Mouse (Mus musculus): Measurements from ENCODE around the gene Mrps12. TPM values are rescaled to one million over a fixed set of nuclear protein-coding genes. Genes with fewer than 3 reads are reported as not detected.

The Mrps12 gene
- polyA plus RNA-seq, 2 experiments, result 82.6 to 134 TPM

DNA sequence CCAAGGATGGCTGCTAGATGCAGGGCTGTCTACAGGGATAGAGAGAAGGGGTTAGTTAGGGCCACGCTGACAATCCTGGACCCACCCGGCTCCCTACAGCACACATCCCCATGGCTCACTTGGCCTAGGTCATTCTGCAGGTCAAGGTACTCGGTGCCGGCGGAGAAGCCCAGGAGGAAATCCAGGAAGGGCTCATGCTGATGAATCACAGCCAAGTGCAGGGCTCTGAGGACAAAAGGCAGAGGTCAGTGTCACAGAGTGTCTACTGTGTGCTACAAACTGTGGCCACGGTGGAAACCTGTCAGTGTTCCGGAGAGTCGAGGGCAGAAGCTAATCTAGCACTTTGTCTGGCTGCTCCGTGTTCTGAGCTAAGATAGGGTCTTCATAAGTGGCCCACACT, 20.3 kb upstream of the Mrps12 start:
- no peak for DNase-seq (ENCODE audit: low spot score)
- no peaks in the 10 kb centered on the region for H3K9me3 ChIP-seq (ENCODE audit: control insufficient read depth, low read length)
- H3K4me2 ChIP-seq (replicated peaks; ENCODE audit: low read depth, low read length, severe bottlenecking), result no peak overlapping the region
- peaks cover under 1% of the 10 kb centered on the region; the same call in 1 of the 2 replicates for H3K27me3 ChIP-seq (ENCODE audit: control insufficient read depth, insufficient read depth, low read length)
- 91% methylated on average over 9 of the region's 9 CpGs for WGBS
- H3K4me3 ChIP-seq (replicated peaks; ENCODE audit: low read length), result no peak overlapping the region
- H3K4me1 ChIP-seq (ENCODE audit: control insufficient read depth, insufficient read depth, low read length), result peaks cover 3% of the 10 kb centered on the region; the same call in 1 of the 2 replicates
- ATAC-seq (ENCODE audit: low FRiP score, low read depth), result no peak
- H3K9ac ChIP-seq (ENCODE audit: low read depth, low read length, severe bottlenecking), result no peak overlapping the region
- peaks cover 45% of the 10 kb centered on the region for H3K36me3 ChIP-seq (ENCODE audit: control insufficient read depth, insufficient read depth, low read length)
- TF ChIP-seq POLR2A (IDR thresholded peaks at IDR 0.05; ENCODE audit: borderline replicate concordance, extremely low read depth, insufficient read depth, insufficient read length), result no peak
- no peak overlapping the region for H3K27ac ChIP-seq (replicated peaks; ENCODE audit: low read depth, low read length)

DNA sequence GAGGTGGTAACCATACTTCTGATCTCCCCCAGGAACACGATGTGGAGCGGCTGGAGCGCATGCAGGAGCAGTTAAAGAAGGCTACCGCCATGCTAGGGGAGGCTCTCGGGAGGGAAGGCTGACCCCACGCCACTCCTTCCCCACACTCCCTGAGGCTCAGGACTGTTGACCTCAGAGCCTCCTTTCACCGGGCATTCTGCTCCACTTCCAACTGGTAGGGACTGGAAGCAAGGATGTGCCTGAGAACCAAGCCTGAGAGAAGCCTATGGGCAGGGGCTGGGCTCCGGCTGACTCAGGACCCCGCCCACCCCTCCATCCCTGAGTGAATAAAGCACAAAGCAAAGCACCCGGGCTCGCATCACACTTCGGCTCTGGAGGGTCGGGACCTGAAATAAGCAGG, 17.0 kb upstream of the Mrps12 start:
- Histone ChIP-seq H3K9ac (ENCODE audit: low read depth, low read length, severe bottlenecking) (no peak overlapping the region), H3K9me3 (ENCODE audit: control insufficient read depth, low read length) (no peaks in the 10 kb centered on the region), H3K27me3 (ENCODE audit: control insufficient read depth, insufficient read depth, low read length) (peaks cover 6% of the 10 kb centered on the region; the same call in 1 of the 2 replicates), H3K4me1 (ENCODE audit: control insufficient read depth, insufficient read depth, low read length) (peaks cover 5% of the 10 kb centered on the region), H3K27ac (replicated peaks; ENCODE audit: low read depth, low read length) (no peak overlapping the region), H3K4me3 (replicated peaks; ENCODE audit: low read length) (no peak overlapping the region), H3K4me2 (replicated peaks; ENCODE audit: low read depth, low read length, severe bottlenecking) (no peak overlapping the region), H3K36me3 (ENCODE audit: control insufficient read depth, insufficient read depth, low read length) (peaks cover 45% of the 10 kb centered on the region)
- WGBS, result 84% methylated on average over 13 of the region's 13 CpGs
- no peak for TF ChIP-seq POLR2A (IDR thresholded peaks at IDR 0.05; ENCODE audit: borderline replicate concordance, extremely low read depth, insufficient read depth, insufficient read length)
- DNase-seq (ENCODE audit: low spot score) (no peak), ATAC-seq (ENCODE audit: low FRiP score, low read depth) (no peak)

DNA sequence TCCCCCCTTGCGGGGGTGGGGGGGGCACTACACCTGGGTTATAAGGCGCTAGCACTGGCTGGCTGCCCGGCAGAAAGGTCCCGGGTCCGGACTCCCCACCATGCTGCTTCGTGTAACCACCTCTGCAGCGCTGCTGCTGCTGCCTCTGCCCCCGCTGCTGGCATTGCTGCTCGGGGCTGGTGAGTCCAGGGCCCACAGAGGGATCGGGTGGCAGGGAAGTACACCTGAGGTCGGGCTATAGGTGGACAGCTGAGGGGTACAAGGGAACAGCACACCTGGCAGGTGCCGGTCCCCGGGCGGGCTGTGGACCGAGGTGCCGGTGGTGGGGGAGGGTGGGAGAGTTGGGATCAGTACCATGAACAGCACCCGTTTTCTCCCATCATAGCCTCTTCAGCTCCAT, 14.5 kb upstream of the Mrps12 start, which contains the start of gene Ccer2:
Ccer2 (plus strand) TSS at position 96 of the 400 bp plus-strand sequence.
- Histone ChIP-seq H3K9ac (ENCODE audit: low read depth, low read length, severe bottlenecking) (no peak within 1 kb of the TSS), H3K36me3 (ENCODE audit: control insufficient read depth, insufficient read depth, low read length) (peaks cover 30% of the 10 kb centered on the region), H3K27me3 (ENCODE audit: control insufficient read depth, insufficient read depth, low read length) (peaks cover 6% of the 10 kb centered on the region; the same call in 1 of the 2 replicates), H3K9me3 (ENCODE audit: control insufficient read depth, low read length) (no peaks in the 10 kb centered on the region), H3K27ac (replicated peaks; ENCODE audit: low read depth, low read length) (no peak within 1 kb of the TSS), H3K4me3 (replicated peaks; ENCODE audit: low read length) (peak within 1 kb of the TSS; percentile 8; the same call in 1 of the 2 replicates), H3K4me2 (replicated peaks; ENCODE audit: low read depth, low read length, severe bottlenecking) (peak within 1 kb of the TSS; percentile 32), H3K4me1 (ENCODE audit: control insufficient read depth, insufficient read depth, low read length) (peaks cover 5% of the 10 kb centered on the region)
- no peak for TF ChIP-seq POLR2A (IDR thresholded peaks at IDR 0.05; ENCODE audit: borderline replicate concordance, extremely low read depth, insufficient read depth, insufficient read length)
- WGBS, result 0% methylated on average over 16 of the region's 17 CpGs
- peak; percentile 34; the same call in 1 of the 2 replicates for ATAC-seq (ENCODE audit: low FRiP score, low read depth)
- no peak for DNase-seq (ENCODE audit: low spot score)

DNA sequence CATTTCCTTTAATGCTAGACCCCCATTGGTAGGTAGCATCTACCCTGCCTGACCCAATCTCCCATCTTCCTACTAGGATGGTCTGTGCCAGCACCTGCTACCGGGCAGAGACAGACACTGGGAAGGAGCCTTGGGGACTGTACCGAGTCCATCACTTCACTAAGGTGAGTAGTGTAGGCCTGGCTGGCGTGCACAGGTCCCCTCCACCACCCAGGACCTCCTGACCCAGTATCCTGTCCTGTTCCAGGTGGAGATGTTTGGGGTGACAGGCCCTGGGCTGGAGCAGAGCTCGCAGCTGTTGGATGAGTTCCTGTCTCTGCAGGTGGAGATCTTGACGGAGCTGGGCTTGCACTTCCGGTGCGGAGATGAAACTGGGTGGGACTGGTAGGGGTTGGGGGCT, 8.3 kb upstream of the Mrps12 start:
- no peaks in the 10 kb centered on the region for H3K4me1 ChIP-seq (ENCODE audit: control insufficient read depth, insufficient read depth, low read length)
- TF ChIP-seq POLR2A (IDR thresholded peaks at IDR 0.05; ENCODE audit: borderline replicate concordance, extremely low read depth, insufficient read depth, insufficient read length), result no peak
- H3K4me3 ChIP-seq (replicated peaks; ENCODE audit: low read length), result no peak overlapping the region
- H3K27ac ChIP-seq (replicated peaks; ENCODE audit: low read depth, low read length), result no peak overlapping the region
- no peak for ATAC-seq (ENCODE audit: low FRiP score, low read depth)
- H3K36me3 ChIP-seq (ENCODE audit: control insufficient read depth, insufficient read depth, low read length), result peaks cover 53% of the 10 kb centered on the region
- H3K27me3 ChIP-seq (ENCODE audit: control insufficient read depth, insufficient read depth, low read length), result no peaks in the 10 kb centered on the region
- no peak overlapping the region for H3K4me2 ChIP-seq (replicated peaks; ENCODE audit: low read depth, low read length, severe bottlenecking)
- DNase-seq (ENCODE audit: low spot score), result no peak
- H3K9me3 ChIP-seq (ENCODE audit: control insufficient read depth, low read length), result no peaks in the 10 kb centered on the region
- 91% methylated on average over 7 of the region's 7 CpGs for WGBS
- H3K9ac ChIP-seq (ENCODE audit: low read depth, low read length, severe bottlenecking), result no peak overlapping the region

DNA sequence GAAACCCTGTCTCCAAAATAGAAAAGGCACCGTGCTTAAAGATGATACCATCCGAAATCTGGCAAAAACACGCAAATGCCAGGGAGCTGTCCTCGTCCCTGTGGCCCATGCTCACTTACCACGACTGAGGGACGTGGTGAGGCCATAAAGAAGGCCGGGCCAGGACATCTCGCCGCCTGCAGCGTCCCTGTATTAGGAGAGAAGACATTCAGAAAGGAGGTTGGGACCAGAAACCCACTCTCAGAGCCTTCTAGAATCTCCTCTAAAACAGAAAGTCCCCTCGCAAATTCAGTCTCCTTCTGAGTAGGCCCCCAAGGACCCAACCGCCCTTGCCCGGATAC, 282 bp downstream of the Mrps12 start:
- peak overlapping the region; percentile 75 for H3K9ac ChIP-seq (ENCODE audit: low read depth, low read length, severe bottlenecking)
- H3K4me2 ChIP-seq (replicated peaks; ENCODE audit: low read depth, low read length, severe bottlenecking), result peak overlapping the region; percentile 85
- peaks cover 39% of the 10 kb centered on the region for H3K36me3 ChIP-seq (ENCODE audit: control insufficient read depth, insufficient read depth, low read length)
- no peaks in the 10 kb centered on the region for H3K27me3 ChIP-seq (ENCODE audit: control insufficient read depth, insufficient read depth, low read length)
- H3K27ac ChIP-seq (replicated peaks; ENCODE audit: low read depth, low read length), result peak overlapping the region; percentile 49
- peak; percentile 4 for ATAC-seq (ENCODE audit: low FRiP score, low read depth)
- H3K4me3 ChIP-seq (replicated peaks; ENCODE audit: low read length), result peak overlapping the region; percentile 57
- no peak for DNase-seq (ENCODE audit: low spot score)
- H3K9me3 ChIP-seq (ENCODE audit: control insufficient read depth, low read length), result no peaks in the 10 kb centered on the region
- TF ChIP-seq POLR2A (IDR thresholded peaks at IDR 0.05; ENCODE audit: borderline replicate concordance, extremely low read depth, insufficient read depth, insufficient read length), result no peak
- peaks cover 7% of the 10 kb centered on the region; the same call in 1 of the 2 replicates for H3K4me1 ChIP-seq (ENCODE audit: control insufficient read depth, insufficient read depth, low read length)
- 2% methylated on average over 13 of the region's 13 CpGs for WGBS

All from limb, embryonic 14.5 days (tissue).